Mouse (Mus musculus): Measurements from ENCODE around the gene Tfe3. TPM values are rescaled to one million over a fixed set of nuclear protein-coding genes. Genes with fewer than 3 reads are reported as not detected.

The Tfe3 gene
- polyA plus RNA-seq, 1 experiment from 2014 or later = 39.1 TPM

GRCm38 (mm10) chrX:7762921-7763197 is 499 bp downstream of the Tfe3 start:
- peak overlapping the region; percentile 63 for H3K4me2 ChIP-seq (replicated peaks)
- no peaks in the 10 kb centered on the region for H3K9me3 ChIP-seq
- peaks cover 18% of the 10 kb centered on the region; the same call in 1 of the 2 replicates for H3K4me1 ChIP-seq
- H3K27me3 ChIP-seq = no peaks in the 10 kb centered on the region
- H3K4me3 ChIP-seq = peak overlapping the region; percentile 66
- H3K9ac ChIP-seq (replicated peaks) = peak overlapping the region; percentile 59
- H3K27ac ChIP-seq (replicated peaks) = 0 out of 2 replicates have a peak overlapping the region, but pooled peaks have one; percentile 42
- peaks cover 8% of the 10 kb centered on the region for H3K36me3 ChIP-seq
- ATAC-seq (ENCODE audit: low FRiP score, low read depth) = no peak; the same call in 1 of the 2 replicates
- WGBS = 41% methylated on average over 19 of the region's 21 CpGs

GRCm38 (mm10) chrX:7763631-7764393 is 1.5 kb downstream of the Tfe3 start:
- Histone ChIP-seq H3K4me1 (peaks cover 18% of the 10 kb centered on the region; the same call in 1 of the 2 replicates), H3K36me3 (peaks cover 8% of the 10 kb centered on the region), H3K4me2 (replicated peaks) (peak overlapping the region; percentile 63), H3K9me3 (no peaks in the 10 kb centered on the region), H3K27ac (replicated peaks) (0 out of 2 replicates have a peak overlapping the region, but pooled peaks have one; percentile 25), H3K4me3 (peak overlapping the region; percentile 66), H3K9ac (replicated peaks) (peak overlapping the region; percentile 59), H3K27me3 (no peaks in the 10 kb centered on the region)
- WGBS = 19% methylated on average over 22 of the region's 22 CpGs
- 0 out of 2 replicates have a peak, but pooled peaks have one; percentile 17 for ATAC-seq (ENCODE audit: low FRiP score, low read depth)

- peaks cover 18% of the 10 kb centered on the region; the same call in 1 of the 2 replicates for H3K4me1 ChIP-seq
- H3K36me3 ChIP-seq = peaks cover 12% of the 10 kb centered on the region
- H3K9me3 ChIP-seq = no peaks in the 10 kb centered on the region
- H3K4me2 ChIP-seq (replicated peaks) = peak overlapping the region; percentile 63
- WGBS = 19% methylated on average over 9 of the region's 9 CpGs
- no peak overlapping the region for H3K27ac ChIP-seq (replicated peaks)
- no peaks in the 10 kb centered on the region for H3K27me3 ChIP-seq
- H3K9ac ChIP-seq (replicated peaks) = peak overlapping the region; percentile 59
- ATAC-seq (ENCODE audit: low FRiP score, low read depth) = no peak
- H3K4me3 ChIP-seq = peak overlapping the region; percentile 66
Measured at GRCm38 (mm10) chrX:7764657-7765280, 2.4 kb downstream of the Tfe3 start.

- H3K4me2 ChIP-seq (replicated peaks) = peak overlapping the region; percentile 63
- H3K9me3 ChIP-seq = no peaks in the 10 kb centered on the region
- peaks cover 16% of the 10 kb centered on the region for H3K36me3 ChIP-seq
- 16% methylated on average over 13 of the region's 13 CpGs for WGBS
- peak overlapping the region; percentile 66 for H3K4me3 ChIP-seq
- H3K4me1 ChIP-seq = peaks cover 18% of the 10 kb centered on the region; the same call in 1 of the 2 replicates
- ATAC-seq (ENCODE audit: low FRiP score, low read depth) = no peak
- no peaks in the 10 kb centered on the region for H3K27me3 ChIP-seq
- H3K27ac ChIP-seq (replicated peaks) = no peak overlapping the region
- H3K9ac ChIP-seq (replicated peaks) = peak overlapping the region; percentile 37
Measured at GRCm38 (mm10) chrX:7765281-7765670, 2.9 kb downstream of the Tfe3 start.

- Histone ChIP-seq H3K4me1 (peaks cover 18% of the 10 kb centered on the region; the same call in 1 of the 2 replicates), H3K9ac (replicated peaks) (no peak overlapping the region), H3K27me3 (no peaks in the 10 kb centered on the region), H3K9me3 (no peaks in the 10 kb centered on the region), H3K4me2 (replicated peaks) (peak overlapping the region; percentile 63), H3K27ac (replicated peaks) (no peak overlapping the region), H3K4me3 (peak overlapping the region; percentile 66), H3K36me3 (peaks cover 21% of the 10 kb centered on the region)
- 24% methylated on average over 11 of the region's 11 CpGs for WGBS
- no peak for ATAC-seq (ENCODE audit: low FRiP score, low read depth)
Measured at GRCm38 (mm10) chrX:7765764-7766163, 3.4 kb downstream of the Tfe3 start.

- Histone ChIP-seq H3K4me3 (no peak overlapping the region), H3K27me3 (no peaks in the 10 kb centered on the region), H3K4me1 (peaks cover 13% of the 10 kb centered on the region; the same call in 1 of the 2 replicates), H3K4me2 (replicated peaks) (no peak overlapping the region), H3K9me3 (no peaks in the 10 kb centered on the region), H3K9ac (replicated peaks) (no peak overlapping the region), H3K36me3 (peaks cover 41% of the 10 kb centered on the region), H3K27ac (replicated peaks) (no peak overlapping the region)
- 88% methylated on average over 7 of the region's 7 CpGs for WGBS
- no peak for ATAC-seq (ENCODE audit: low FRiP score, low read depth)
Measured at GRCm38 (mm10) chrX:7769302-7770017, 7.1 kb downstream of the Tfe3 start.

GRCm38 (mm10) chrX:7772766-7773165 is 10.4 kb downstream of the Tfe3 start:
- Histone ChIP-seq H3K9ac (replicated peaks) (no peak overlapping the region), H3K36me3 (peaks cover 32% of the 10 kb centered on the region), H3K4me1 (no peaks in the 10 kb centered on the region), H3K27me3 (no peaks in the 10 kb centered on the region), H3K4me2 (replicated peaks) (no peak overlapping the region), H3K27ac (replicated peaks) (no peak overlapping the region), H3K9me3 (no peaks in the 10 kb centered on the region), H3K4me3 (no peak overlapping the region)
- WGBS = 48% methylated on average over 2 of the region's 2 CpGs
- ATAC-seq (ENCODE audit: low FRiP score, low read depth) = no peak

GRCm38 (mm10) chrX:7775501-7776205 is 13.3 kb downstream of the Tfe3 start:
- ATAC-seq (ENCODE audit: low FRiP score, low read depth) = no peak
- WGBS = 76% methylated on average over 9 of the region's 9 CpGs
- H3K36me3 ChIP-seq = peaks cover 21% of the 10 kb centered on the region
- H3K9me3 ChIP-seq = no peaks in the 10 kb centered on the region
- H3K4me1 ChIP-seq = no peaks in the 10 kb centered on the region
- no peak overlapping the region for H3K4me3 ChIP-seq
- no peak overlapping the region for H3K4me2 ChIP-seq (replicated peaks)
- H3K27ac ChIP-seq (replicated peaks) = no peak overlapping the region
- no peak overlapping the region for H3K9ac ChIP-seq (replicated peaks)
- no peaks in the 10 kb centered on the region for H3K27me3 ChIP-seq

GRCm38 (mm10) chrX:7776329-7777082 is 14.1 kb downstream of the Tfe3 start:
- Histone ChIP-seq H3K27ac (replicated peaks) (no peak overlapping the region), H3K36me3 (peaks cover 19% of the 10 kb centered on the region), H3K9me3 (no peaks in the 10 kb centered on the region), H3K4me3 (no peak overlapping the region), H3K9ac (replicated peaks) (no peak overlapping the region), H3K4me1 (no peaks in the 10 kb centered on the region), H3K4me2 (replicated peaks) (no peak overlapping the region), H3K27me3 (no peaks in the 10 kb centered on the region)
- WGBS = 52% methylated on average over 8 of the region's 8 CpGs
- peak; percentile 54; the same call in 1 of the 2 replicates for ATAC-seq (ENCODE audit: low FRiP score, low read depth)

- no peak overlapping the region for H3K9ac ChIP-seq (replicated peaks)
- no peaks in the 10 kb centered on the region for H3K9me3 ChIP-seq
- no peaks in the 10 kb centered on the region for H3K4me1 ChIP-seq
- H3K27ac ChIP-seq (replicated peaks) = no peak overlapping the region
- no peak overlapping the region for H3K4me3 ChIP-seq
- H3K36me3 ChIP-seq = peaks cover 4% of the 10 kb centered on the region
- H3K27me3 ChIP-seq = no peaks in the 10 kb centered on the region
- 73% methylated on average over 7 of the region's 7 CpGs for WGBS
- no peak overlapping the region for H3K4me2 ChIP-seq (replicated peaks)
- no peak for ATAC-seq (ENCODE audit: low FRiP score, low read depth)
Measured at GRCm38 (mm10) chrX:7778450-7779244, 16.3 kb downstream of the Tfe3 start.
